ENCODE assay signal across 7 mouse cellular contexts in genomic region chr8:94704669-94704984, GRCm38 (mm10). TPM values are rescaled to one million over a fixed set of nuclear protein-coding genes. Genes with fewer than 3 reads are reported as not detected.
DNase-seq lines count a peak whose midpoint lies in the region; ATAC-seq and TF ChIP-seq lines count a peak whose summit lies in the region.

No protein-coding gene starts in this region.

- 18% methylated on average over 9 of the region's 9 CpGs for WGBS in forebrain, embryonic 12.5 days
- WGBS in limb, embryonic 14.5 days: 18% methylated on average over 9 of the region's 9 CpGs
- WGBS in stomach, embryonic 16.5 days: 16% methylated on average over 9 of the region's 9 CpGs

- peaks cover 55% of the 10 kb centered on the region for H3K4me1 ChIP-seq in megakaryocyte, embryonic 14.5 days
- peaks cover 4% of the 10 kb centered on the region; the same call in 1 of the 2 replicates for H3K4me1 ChIP-seq in forebrain, embryonic 12.5 days
- peaks cover 5% of the 10 kb centered on the region; the same call in 1 of the 2 replicates for H3K4me1 ChIP-seq in limb, embryonic 14.5 days (ENCODE audit: control insufficient read depth, insufficient read depth, low read length)
- peaks cover 11% of the 10 kb centered on the region for H3K4me1 ChIP-seq in stomach, embryonic 16.5 days (ENCODE audit: control insufficient read depth, insufficient read depth, low read length)

- H3K9ac ChIP-seq in forebrain, embryonic 12.5 days: peak overlapping the region; percentile 61
- peak overlapping the region; percentile 56 for H3K9ac ChIP-seq in limb, embryonic 14.5 days (ENCODE audit: low read depth, low read length, severe bottlenecking)
- peak overlapping the region; percentile 57 for H3K9ac ChIP-seq in stomach, embryonic 16.5 days (ENCODE audit: low read length)

- no peak for TF ChIP-seq POLR2A in limb, embryonic 14.5 days (IDR thresholded peaks at IDR 0.05; ENCODE audit: borderline replicate concordance, extremely low read depth, insufficient read depth, insufficient read length)

- 0 out of 2 replicates have a peak overlapping the region, but pooled peaks have one; percentile 31 for H3K27ac ChIP-seq in forebrain, embryonic 12.5 days
- no peak overlapping the region for H3K27ac ChIP-seq in limb, embryonic 14.5 days (replicated peaks; ENCODE audit: low read depth, low read length)
- no peak overlapping the region for H3K27ac ChIP-seq in stomach, embryonic 16.5 days (ENCODE audit: low read length)

- peaks cover 6% of the 10 kb centered on the region for H3K27me3 ChIP-seq in megakaryocyte, embryonic 14.5 days (replicated peaks)
- 0 out of 2 replicates have a peak, but pooled peaks cover 4% of the 10 kb centered on the region for H3K27me3 ChIP-seq in forebrain, embryonic 12.5 days
- H3K27me3 ChIP-seq in limb, embryonic 14.5 days (ENCODE audit: control insufficient read depth, insufficient read depth, low read length): no peaks in the 10 kb centered on the region
- no peaks in the 10 kb centered on the region for H3K27me3 ChIP-seq in stomach, embryonic 16.5 days (ENCODE audit: control insufficient read depth, insufficient read depth, low read length)

- ATAC-seq in megakaryocyte, adult 5-6 weeks (ENCODE audit: poor library complexity, severe bottlenecking): no peak
- ATAC-seq in forebrain, embryonic 12.5 days (ENCODE audit: low FRiP score): no peak
- no peak for ATAC-seq in limb, embryonic 14.5 days (ENCODE audit: low FRiP score, low read depth)
- no peak for ATAC-seq in stomach, embryonic 16.5 days (ENCODE audit: insufficient read depth, low FRiP score)

- no peaks in the 10 kb centered on the region for H3K9me3 ChIP-seq in megakaryocyte, embryonic 14.5 days
- H3K9me3 ChIP-seq in forebrain, embryonic 12.5 days: no peaks in the 10 kb centered on the region
- no peaks in the 10 kb centered on the region for H3K9me3 ChIP-seq in limb, embryonic 14.5 days (ENCODE audit: control insufficient read depth, low read length)
- no peaks in the 10 kb centered on the region for H3K9me3 ChIP-seq in stomach, embryonic 16.5 days (replicated peaks; ENCODE audit: control insufficient read depth, low read length)

- H3K36me3 ChIP-seq in megakaryocyte, embryonic 14.5 days (replicated peaks; ENCODE audit: low read length): no peaks in the 10 kb centered on the region
- H3K36me3 ChIP-seq in forebrain, embryonic 12.5 days (replicated peaks): no peaks in the 10 kb centered on the region
- no peaks in the 10 kb centered on the region for H3K36me3 ChIP-seq in limb, embryonic 14.5 days (ENCODE audit: control insufficient read depth, insufficient read depth, low read length)
- H3K36me3 ChIP-seq in stomach, embryonic 16.5 days (ENCODE audit: control insufficient read depth, insufficient read depth, low read length): no peaks in the 10 kb centered on the region

- no peak for DNase-seq in limb, embryonic 14.5 days (ENCODE audit: low spot score)
- no peak for DNase-seq in adrenal gland, postnatal 14 days
- no peak for DNase-seq in T-cell, adult 2 months (ENCODE audit: low spot score)

- H3K4me2 ChIP-seq in forebrain, embryonic 12.5 days: peak overlapping the region; percentile 59
- H3K4me2 ChIP-seq in limb, embryonic 14.5 days (replicated peaks; ENCODE audit: low read depth, low read length, severe bottlenecking): peak overlapping the region; percentile 72
- peak overlapping the region; percentile 83 for H3K4me2 ChIP-seq in stomach, embryonic 16.5 days (ENCODE audit: low read depth, low read length)

- H3K4me3 ChIP-seq in megakaryocyte, embryonic 14.5 days (replicated peaks): peak overlapping the region; percentile 92
- peak overlapping the region; percentile 52 for H3K4me3 ChIP-seq in forebrain, embryonic 12.5 days (replicated peaks)
- peak overlapping the region; percentile 49 for H3K4me3 ChIP-seq in limb, embryonic 14.5 days (replicated peaks; ENCODE audit: low read length)
- H3K4me3 ChIP-seq in stomach, embryonic 16.5 days (replicated peaks; ENCODE audit: low read length): peak overlapping the region; percentile 49

RNA-seq across cellular contexts. Expression of gene Pllp, which starts 8.5 kb away (rescaled TPM):
- not detected in 2 replicates for polyA plus RNA-seq in megakaryocyte, embryonic 14.5 days (2012; ENCODE audit: insufficient read depth, low replicate concordance)
- not detected in 2 replicates for total RNA-seq in megakaryocyte, adult 5-6 weeks (2015)
- total RNA-seq in megakaryocyte, adult 5-6 weeks (2017): not detected in 2 replicates
- polyA plus RNA-seq in forebrain, embryonic 12.5 days (2016; fragmentation: Nextera tagmentation; extraction: Ambion mirVana): 0.52 and 0.92 TPM in 2 replicates
- polyA plus RNA-seq in limb, embryonic 14.5 days (2012; rRNA removed): 1.6 and 2.1 TPM in 2 replicates
- polyA plus RNA-seq in limb, embryonic 14.5 days (2014; fragmentation: Nextera tagmentation; extraction: Ambion mirVana): 0.95 and 3.6 TPM in 2 replicates
- 125 and 188 TPM in 2 replicates for polyA plus RNA-seq in stomach, embryonic 16.5 days (2015; fragmentation: Nextera tagmentation; extraction: Ambion mirVana)
- total RNA-seq in adrenal gland, postnatal 14 days (2021): 0.86 and 1.6 TPM in 2 replicates

RNA-seq across cellular contexts. Expression of gene Arl2bp, which starts 38.2 kb away (rescaled TPM):
- polyA plus RNA-seq in megakaryocyte, embryonic 14.5 days (2012; ENCODE audit: insufficient read depth, low replicate concordance): 13.7 and 16.1 TPM in 2 replicates
- total RNA-seq in megakaryocyte, adult 5-6 weeks (2015): 33.7 and 43.6 TPM in 2 replicates
- total RNA-seq in megakaryocyte, adult 5-6 weeks (2017): 79.9 and 111 TPM in 2 replicates
- 242 and 248 TPM in 2 replicates for polyA plus RNA-seq in forebrain, embryonic 12.5 days (2016; fragmentation: Nextera tagmentation; extraction: Ambion mirVana)
- polyA plus RNA-seq in limb, embryonic 14.5 days (2012; rRNA removed): 111 and 125 TPM in 2 replicates
- 54.0 and 62.9 TPM in 2 replicates for polyA plus RNA-seq in limb, embryonic 14.5 days (2014; fragmentation: Nextera tagmentation; extraction: Ambion mirVana)
- polyA plus RNA-seq in stomach, embryonic 16.5 days (2015; fragmentation: Nextera tagmentation; extraction: Ambion mirVana): 112 and 113 TPM in 2 replicates
- total RNA-seq in adrenal gland, postnatal 14 days (2021): 60.1 and 71.0 TPM in 2 replicates

RNA-seq across cellular contexts. Expression of gene Ccl22, which starts 40.8 kb away (rescaled TPM):
- 0.30 TPM in 1 of 2 replicates, not detected in the other for polyA plus RNA-seq in megakaryocyte, embryonic 14.5 days (2012; ENCODE audit: insufficient read depth, low replicate concordance)
- total RNA-seq in megakaryocyte, adult 5-6 weeks (2015): not detected in 2 replicates
- total RNA-seq in megakaryocyte, adult 5-6 weeks (2017): not detected in 2 replicates
- not detected in 2 replicates for polyA plus RNA-seq in forebrain, embryonic 12.5 days (2016; fragmentation: Nextera tagmentation; extraction: Ambion mirVana)
- not detected in 2 replicates for polyA plus RNA-seq in limb, embryonic 14.5 days (2012; rRNA removed)
- polyA plus RNA-seq in limb, embryonic 14.5 days (2014; fragmentation: Nextera tagmentation; extraction: Ambion mirVana): 0.14 TPM in 1 of 2 replicates, not detected in the other
- polyA plus RNA-seq in stomach, embryonic 16.5 days (2015; fragmentation: Nextera tagmentation; extraction: Ambion mirVana): not detected in 2 replicates
- 0.37 and 2.3 TPM in 2 replicates for total RNA-seq in adrenal gland, postnatal 14 days (2021)

Comparison
In these comparisons a context has a peak if more than half of its experiments do, and no peak if none do; other contexts are left out.
1. RNA of gene Pllp, which starts 8.5 kb away (polyA plus RNA-seq): 125 to 188 TPM in stomach, embryonic 16.5 days; 0.95 to 3.6 TPM in limb, embryonic 14.5 days, 0.52 to 0.92 TPM in forebrain, embryonic 12.5 days and not detected in megakaryocyte, embryonic 14.5 days; every median in the first group is over 10 times any median in the second.
2. Peak in every context shown above with its lines, with median percentiles within 50 percentile points of each other: H3K4me3 ChIP-seq, H3K4me2 ChIP-seq and H3K9ac ChIP-seq.